Mouse (Mus musculus): Measurements from ENCODE around the gene Sec1. TPM values are rescaled to one million over a fixed set of nuclear protein-coding genes. Genes with fewer than 3 reads are reported as not detected.

Sec1 gene
- polyA plus RNA-seq, 1 experiment from 2014 or later, result 0.40 TPM

GRCm38 (mm10) chr7:45632499-45632898, 61.7 kb downstream of the Sec1 start:
- H3K9ac ChIP-seq, result peak overlapping the region; percentile 34; the same call in 1 of the 2 replicates
- no peaks in the 10 kb centered on the region for H3K9me3 ChIP-seq (ENCODE audit: control insufficient read depth, low read length)
- H3K27me3 ChIP-seq (ENCODE audit: control insufficient read depth, insufficient read depth, low read length), result peaks cover 9% of the 10 kb centered on the region; the same call in 1 of the 2 replicates
- 0 out of 2 replicates have a peak, but pooled peaks cover 5% of the 10 kb centered on the region for H3K36me3 ChIP-seq (replicated peaks; ENCODE audit: control insufficient read depth, insufficient read depth)
- peaks cover 4% of the 10 kb centered on the region; the same call in 1 of the 2 replicates for H3K4me1 ChIP-seq (replicated peaks; ENCODE audit: control insufficient read depth, insufficient read depth, low read length)
- ATAC-seq (ENCODE audit: low FRiP score) (no peak), DNase-seq (ENCODE audit: low spot score) (no peak)
- peak overlapping the region; percentile 39 for H3K4me2 ChIP-seq (replicated peaks)
- H3K27ac ChIP-seq, result no peak overlapping the region
- 28% methylated on average over 35 of the region's 35 CpGs for WGBS
- peak overlapping the region; percentile 18; the same call in 1 of the 2 replicates for H3K4me3 ChIP-seq (replicated peaks; ENCODE audit: low read length)

- no peak overlapping the region for H3K27ac ChIP-seq
- WGBS, result 67% methylated on average over 23 of the region's 23 CpGs
- no peak for DNase-seq (ENCODE audit: low spot score)
Observed at GRCm38 (mm10) chr7:45630064-45630907, 63.9 kb downstream of the Sec1 start.

GRCm38 (mm10) chr7:45628364-45629294, 65.6 kb downstream of the Sec1 start:
- DNase-seq (ENCODE audit: low spot score), result peak; percentile 90
- peak; percentile 87 for ATAC-seq (ENCODE audit: low FRiP score)
- H3K4me3 ChIP-seq (replicated peaks; ENCODE audit: low read length), result peak overlapping the region; percentile 53
- H3K4me2 ChIP-seq (replicated peaks), result peak overlapping the region; percentile 99
- no peaks in the 10 kb centered on the region for H3K36me3 ChIP-seq (replicated peaks; ENCODE audit: control insufficient read depth, insufficient read depth)
- H3K9me3 ChIP-seq (ENCODE audit: control insufficient read depth, low read length), result no peaks in the 10 kb centered on the region
- peaks cover 7% of the 10 kb centered on the region; the same call in 1 of the 2 replicates for H3K4me1 ChIP-seq (replicated peaks; ENCODE audit: control insufficient read depth, insufficient read depth, low read length)
- H3K9ac ChIP-seq, result peak overlapping the region; percentile 88
- peak overlapping the region; percentile 91 for H3K27ac ChIP-seq
- 1% methylated on average over 105 of the region's 105 CpGs for WGBS
- peaks cover 9% of the 10 kb centered on the region; the same call in 1 of the 2 replicates for H3K27me3 ChIP-seq (ENCODE audit: control insufficient read depth, insufficient read depth, low read length)

More at GRCm38 (mm10) chr7:45630064-45630907, 63.9 kb downstream of the Sec1 start:
- Histone ChIP-seq H3K9ac (no peak overlapping the region), H3K4me1 (replicated peaks; ENCODE audit: control insufficient read depth, insufficient read depth, low read length) (peaks cover 7% of the 10 kb centered on the region; the same call in 1 of the 2 replicates), H3K4me2 (replicated peaks) (no peak overlapping the region), H3K9me3 (ENCODE audit: control insufficient read depth, low read length) (no peaks in the 10 kb centered on the region), H3K27me3 (ENCODE audit: control insufficient read depth, insufficient read depth, low read length) (peaks cover 9% of the 10 kb centered on the region; the same call in 1 of the 2 replicates), H3K4me3 (replicated peaks; ENCODE audit: low read length) (no peak overlapping the region), H3K36me3 (replicated peaks; ENCODE audit: control insufficient read depth, insufficient read depth) (no peaks in the 10 kb centered on the region)
- ATAC-seq (ENCODE audit: low FRiP score), result no peak

Other genes with a start within 250 kb of the Sec1 start
- 4,936 and 5,483 TPM in 2 replicates for gene Ftl1, start 234.5 kb downstream of the Sec1 start, polyA plus RNA-seq (2014; fragmentation: Nextera tagmentation; extraction: Ambion mirVana)
- 182 and 190 TPM in 2 replicates for gene Bax, start 227.5 kb downstream of the Sec1 start, polyA plus RNA-seq (2014; fragmentation: Nextera tagmentation; extraction: Ambion mirVana)
- 0.13 and 0.35 TPM in 2 replicates for gene Tulp2, start 212.5 kb downstream of the Sec1 start, polyA plus RNA-seq (2014; fragmentation: Nextera tagmentation; extraction: Ambion mirVana)
- not detected in 2 replicates for gene Gm45808, start 207.6 kb downstream of the Sec1 start, polyA plus RNA-seq (2014; fragmentation: Nextera tagmentation; extraction: Ambion mirVana)
- gene Dhdh, start 205.6 kb downstream of the Sec1 start, polyA plus RNA-seq (2014; fragmentation: Nextera tagmentation; extraction: Ambion mirVana), result 2.8 and 3.6 TPM in 2 replicates
- gene Nucb1, start 184.0 kb downstream of the Sec1 start, polyA plus RNA-seq (2014; fragmentation: Nextera tagmentation; extraction: Ambion mirVana), result 121 and 122 TPM in 2 replicates
- gene Ppp1r15a, start 168.1 kb downstream of the Sec1 start, polyA plus RNA-seq (2014; fragmentation: Nextera tagmentation; extraction: Ambion mirVana), result 12.9 and 13.0 TPM in 2 replicates
- 1.4 and 2.3 TPM in 2 replicates for gene Plekha4, start 168.1 kb downstream of the Sec1 start, polyA plus RNA-seq (2014; fragmentation: Nextera tagmentation; extraction: Ambion mirVana)
- gene Hsd17b14, start 139.5 kb downstream of the Sec1 start, polyA plus RNA-seq (2014; fragmentation: Nextera tagmentation; extraction: Ambion mirVana), result 0.25 TPM in 1 of 2 replicates, not detected in the other
- 17.4 and 19.0 TPM in 2 replicates for gene Bcat2, start 124.2 kb downstream of the Sec1 start, polyA plus RNA-seq (2014; fragmentation: Nextera tagmentation; extraction: Ambion mirVana)
- not detected in 2 replicates for gene Fgf21, start 78.9 kb downstream of the Sec1 start, polyA plus RNA-seq (2014; fragmentation: Nextera tagmentation; extraction: Ambion mirVana)
- not detected in 2 replicates for gene Fut1, start 77.1 kb downstream of the Sec1 start, polyA plus RNA-seq (2014; fragmentation: Nextera tagmentation; extraction: Ambion mirVana)
- not detected in 2 replicates for gene Izumo1, start 72.6 kb downstream of the Sec1 start, polyA plus RNA-seq (2014; fragmentation: Nextera tagmentation; extraction: Ambion mirVana)
- 17.2 and 18.3 TPM in 2 replicates for gene Rasip1, start 66.9 kb downstream of the Sec1 start, polyA plus RNA-seq (2014; fragmentation: Nextera tagmentation; extraction: Ambion mirVana)
- gene Mamstr, start 54.4 kb downstream of the Sec1 start, polyA plus RNA-seq (2014; fragmentation: Nextera tagmentation; extraction: Ambion mirVana), result 3.0 and 3.1 TPM in 2 replicates
- gene Fut2, start 28.0 kb downstream of the Sec1 start, polyA plus RNA-seq (2014; fragmentation: Nextera tagmentation; extraction: Ambion mirVana), result 0.07 and 0.11 TPM in 2 replicates
- 1.0 and 1.3 TPM in 2 replicates for gene Ntn5, start 10.4 kb downstream of the Sec1 start, polyA plus RNA-seq (2014; fragmentation: Nextera tagmentation; extraction: Ambion mirVana)
- gene Car11, start 5.4 kb upstream of the Sec1 start, polyA plus RNA-seq (2014; fragmentation: Nextera tagmentation; extraction: Ambion mirVana), result 28.2 and 29.0 TPM in 2 replicates
- 3.5 and 3.9 TPM in 2 replicates for gene Dbp, start 10.7 kb upstream of the Sec1 start, polyA plus RNA-seq (2014; fragmentation: Nextera tagmentation; extraction: Ambion mirVana)
- gene Rpl18, start 21.1 kb upstream of the Sec1 start, polyA plus RNA-seq (2014; fragmentation: Nextera tagmentation; extraction: Ambion mirVana), result 578 and 674 TPM in 2 replicates
- 16.7 and 20.0 TPM in 2 replicates for gene Sphk2, start 23.6 kb upstream of the Sec1 start, polyA plus RNA-seq (2014; fragmentation: Nextera tagmentation; extraction: Ambion mirVana)
- gene Fam83e, start 26.8 kb upstream of the Sec1 start, polyA plus RNA-seq (2014; fragmentation: Nextera tagmentation; extraction: Ambion mirVana), result 0.17 TPM in 1 of 2 replicates, not detected in the other
- not detected in 2 replicates for gene Spaca4, start 31.4 kb upstream of the Sec1 start, polyA plus RNA-seq (2014; fragmentation: Nextera tagmentation; extraction: Ambion mirVana)
- 20.9 and 23.6 TPM in 2 replicates for gene Lmtk3, start 89.3 kb upstream of the Sec1 start, polyA plus RNA-seq (2014; fragmentation: Nextera tagmentation; extraction: Ambion mirVana)
- gene Sult2b1, start 90.3 kb upstream of the Sec1 start, polyA plus RNA-seq (2014; fragmentation: Nextera tagmentation; extraction: Ambion mirVana), result 5.2 and 7.3 TPM in 2 replicates
- gene Cyth2, start 120.2 kb upstream of the Sec1 start, polyA plus RNA-seq (2014; fragmentation: Nextera tagmentation; extraction: Ambion mirVana), result 237 and 242 TPM in 2 replicates
- gene Kcnj14, start 130.4 kb upstream of the Sec1 start, polyA plus RNA-seq (2014; fragmentation: Nextera tagmentation; extraction: Ambion mirVana), result 1.3 TPM in 2 replicates
- 37.6 and 42.6 TPM in 2 replicates for gene Grwd1, start 136.5 kb upstream of the Sec1 start, polyA plus RNA-seq (2014; fragmentation: Nextera tagmentation; extraction: Ambion mirVana)
- 90.3 and 96.6 TPM in 2 replicates for gene Kdelr1, start 178.4 kb upstream of the Sec1 start, polyA plus RNA-seq (2014; fragmentation: Nextera tagmentation; extraction: Ambion mirVana)
- gene Grin2d, start 184.0 kb upstream of the Sec1 start, polyA plus RNA-seq (2014; fragmentation: Nextera tagmentation; extraction: Ambion mirVana), result 4.3 and 4.4 TPM in 2 replicates
- 0.39 and 0.40 TPM in 2 replicates for gene Syngr4, start 202.3 kb upstream of the Sec1 start, polyA plus RNA-seq (2014; fragmentation: Nextera tagmentation; extraction: Ambion mirVana)
- 4.3 and 5.6 TPM in 2 replicates for gene Tmem143, start 202.5 kb upstream of the Sec1 start, polyA plus RNA-seq (2014; fragmentation: Nextera tagmentation; extraction: Ambion mirVana)
- 34.1 and 38.8 TPM in 2 replicates for gene Emp3, start 227.0 kb upstream of the Sec1 start, polyA plus RNA-seq (2014; fragmentation: Nextera tagmentation; extraction: Ambion mirVana)
- gene Ccdc114, start 229.7 kb upstream of the Sec1 start, polyA plus RNA-seq (2014; fragmentation: Nextera tagmentation; extraction: Ambion mirVana), result 6.1 and 6.5 TPM in 2 replicates